In the genomic region with DNA sequence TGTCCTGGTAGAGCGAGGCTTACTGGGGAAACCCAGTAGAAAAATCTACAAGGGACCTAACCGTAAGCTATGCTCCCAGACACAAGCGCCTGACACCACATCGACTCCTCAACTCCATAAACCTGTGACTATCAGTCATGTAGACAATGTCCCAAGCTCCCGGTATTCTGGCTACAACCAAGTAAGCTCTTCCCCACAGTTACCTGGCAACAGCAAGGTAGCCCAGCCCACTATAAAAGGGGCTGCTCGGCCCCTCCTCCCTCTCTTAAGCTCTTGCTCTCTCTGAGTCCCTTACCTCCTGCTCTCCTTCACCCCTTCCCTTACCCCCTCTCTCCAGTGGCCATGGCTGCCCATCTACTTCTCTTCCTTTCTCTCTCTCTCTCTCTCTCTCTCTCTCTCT, we compare ENCODE assay signal across 14 mouse cellular contexts.
"Had no signal": no experiment of that assay in that cellular context is flagged by ENCODE, and none has a peak within 500 bp of the region (broad histone marks: within the 10 kb centered on the region; RNA-seq: fewer than 3 reads in every experiment).

No protein-coding gene starts in this region.

- H3K9me3 ChIP-seq: lung, embryonic 15.5 days; megakaryocyte, embryonic 14.5 days; midbrain, embryonic 13.5 days; midbrain, embryonic 15.5 days; neural tube, embryonic 12.5 days; stomach, embryonic 15.5 days had no signal

- H3K4me3 ChIP-seq: lung, embryonic 15.5 days; megakaryocyte, embryonic 14.5 days; midbrain, embryonic 13.5 days; midbrain, embryonic 15.5 days; neural tube, embryonic 12.5 days; stomach, embryonic 15.5 days had no signal

- H3K36me3 ChIP-seq: lung, embryonic 15.5 days; midbrain, embryonic 13.5 days; midbrain, embryonic 15.5 days; neural tube, embryonic 12.5 days; stomach, embryonic 15.5 days had no signal

- DNase-seq: lung, adult 2 months; lung, postnatal 14 days; lung, postnatal 36 days; thymus, adult 2 months; thymus, postnatal 25 days; thymus, postnatal 4 days had no signal

- H3K4me1 ChIP-seq: lung, embryonic 15.5 days; megakaryocyte, embryonic 14.5 days; midbrain, embryonic 13.5 days; midbrain, embryonic 15.5 days; neural tube, embryonic 12.5 days; stomach, embryonic 15.5 days had no signal

- H3K27ac ChIP-seq: lung, embryonic 15.5 days; macrophage; midbrain, embryonic 13.5 days; midbrain, embryonic 15.5 days; neural tube, embryonic 12.5 days; stomach, embryonic 15.5 days; stomach, postnatal 0 days had no signal

- H3K27me3 ChIP-seq: lung, embryonic 15.5 days; megakaryocyte, embryonic 14.5 days; midbrain, embryonic 13.5 days; midbrain, embryonic 15.5 days; neural tube, embryonic 12.5 days; stomach, embryonic 15.5 days had no signal
